Mouse (Mus musculus): ENCODE measurements around the gene Fam213b.

The Fam213b gene

GRCm38 (mm10) chr4:154926969-154927898, 28.3 kb upstream of the Fam213b start:
- in situ Hi-C loops (cut with MboI, MseI): loop anchor here in 1 of 2 experiments (25.0 kb wide), 1 partner anchor 1490 kb away; no protein-coding TSS in a partner anchor

DNA sequence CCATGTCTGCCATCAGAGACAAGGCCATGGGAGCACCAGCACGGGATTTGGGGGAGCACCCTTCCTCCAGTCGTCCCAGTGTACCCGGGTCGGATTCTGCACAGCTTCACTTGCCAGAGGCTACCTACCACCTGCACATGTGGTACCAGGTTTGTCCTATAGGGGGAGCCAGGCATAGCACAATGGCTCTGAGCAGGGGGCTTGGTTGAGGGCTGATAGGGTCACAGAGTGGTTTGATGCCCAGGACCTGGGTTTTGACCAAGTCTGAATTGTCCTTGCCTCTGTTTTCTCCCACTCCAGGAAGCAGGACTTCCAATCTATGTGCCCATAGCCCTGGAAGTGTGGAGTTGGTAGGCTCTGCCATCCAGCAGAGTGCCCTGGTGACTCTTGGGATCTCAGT, 26.5 kb upstream of the Fam213b start:
- in situ Hi-C loops (cut with MboI, MseI): loop anchor here in 1 of 2 experiments (25.0 kb wide), 1 partner anchor 1488 kb away; no protein-coding TSS in a partner anchor

DNA sequence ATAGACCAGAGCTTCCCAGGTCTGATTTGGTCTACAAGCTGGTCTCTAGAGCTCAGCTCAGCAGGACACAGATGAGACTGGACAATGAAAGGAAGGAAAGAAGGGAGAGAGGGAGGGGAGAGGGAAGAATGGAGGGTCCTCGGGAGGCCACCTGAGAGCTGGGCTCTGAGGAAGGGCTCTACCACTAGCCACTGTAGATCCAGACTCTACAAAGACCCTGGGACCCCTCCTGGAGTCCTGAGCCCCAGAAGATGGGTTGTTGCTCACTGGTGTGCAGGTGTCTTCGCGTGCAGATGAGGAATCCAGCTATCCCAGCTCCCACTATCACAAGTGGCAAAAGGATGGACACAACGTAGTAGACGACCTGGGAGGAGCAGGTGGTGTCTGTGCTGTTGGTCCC, 24.0 kb upstream of the Fam213b start:
- in situ Hi-C loops (cut with MboI, MseI): no loop called here

DNA sequence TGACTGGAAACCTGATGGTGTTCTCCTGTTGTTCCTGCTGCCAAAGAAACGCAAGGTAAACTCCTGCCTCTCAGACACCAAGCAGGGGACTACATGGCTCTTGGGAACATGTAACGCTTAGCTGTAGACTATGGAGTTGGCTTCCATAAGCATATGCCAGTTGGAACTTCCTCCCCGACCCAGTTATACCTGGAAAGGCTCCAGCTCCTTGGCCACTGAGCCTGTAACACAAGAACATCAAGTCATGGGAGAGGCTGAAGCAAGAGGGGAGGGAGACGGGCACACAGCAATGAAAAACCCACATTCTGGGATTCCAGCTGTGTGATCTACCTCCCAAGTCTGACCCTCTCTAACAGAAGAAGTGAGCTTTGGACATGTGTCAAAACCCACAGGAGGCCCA, 23.4 kb upstream of the Fam213b start:
- in situ Hi-C loops (cut with MboI, MseI): no loop called here

DNA sequence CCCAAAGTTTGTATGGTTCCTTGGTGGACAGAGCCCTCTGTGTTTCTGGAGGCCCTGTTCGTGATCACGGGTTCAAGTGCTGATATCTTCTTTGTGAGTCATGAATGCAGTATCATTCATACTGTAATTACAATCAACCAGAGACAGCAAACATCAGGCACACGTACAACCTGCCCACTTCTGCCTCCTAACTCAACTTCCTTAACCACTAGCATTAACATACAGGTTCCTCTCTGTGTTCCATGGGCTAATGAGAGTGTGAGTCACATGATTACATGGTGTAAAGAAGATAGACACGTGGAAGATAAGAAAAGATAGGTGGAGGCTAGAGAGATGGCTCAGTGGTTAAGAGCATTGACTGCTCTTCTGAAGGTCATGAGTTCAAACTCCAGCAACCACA, 17.7 kb upstream of the Fam213b start:
- in situ Hi-C loops (cut with MboI, MseI): no loop called here

DNA sequence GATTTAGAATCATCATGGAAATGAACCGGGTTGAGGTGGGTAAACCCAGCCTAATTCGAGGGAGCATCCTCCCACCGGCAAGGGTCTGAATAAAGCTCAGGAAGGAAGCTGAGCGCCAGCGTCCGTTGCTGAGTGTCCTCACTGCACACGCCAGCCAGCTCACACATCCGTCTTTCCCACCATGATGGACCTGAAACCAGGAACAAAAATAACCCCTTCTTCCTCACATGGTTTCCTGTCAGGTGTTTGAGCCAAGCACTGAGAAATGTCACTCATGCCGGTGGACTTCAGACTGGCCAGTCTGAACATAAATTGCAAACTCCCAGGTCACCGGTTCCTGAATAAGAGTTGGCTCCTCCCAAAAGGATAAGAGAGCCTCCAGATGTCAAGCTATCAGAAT, 16.4 kb upstream of the Fam213b start:
- in situ Hi-C loops (cut with MboI, MseI): no loop called here

- in situ Hi-C loops (cut with MboI, MseI): no loop called here
Measured at GRCm38 (mm10) chr4:154914707-154915106, 15.8 kb upstream of the Fam213b start.

- in situ Hi-C loops (cut with MboI, MseI): no loop called here
Measured at GRCm38 (mm10) chr4:154914252-154914651, 15.3 kb upstream of the Fam213b start.

DNA sequence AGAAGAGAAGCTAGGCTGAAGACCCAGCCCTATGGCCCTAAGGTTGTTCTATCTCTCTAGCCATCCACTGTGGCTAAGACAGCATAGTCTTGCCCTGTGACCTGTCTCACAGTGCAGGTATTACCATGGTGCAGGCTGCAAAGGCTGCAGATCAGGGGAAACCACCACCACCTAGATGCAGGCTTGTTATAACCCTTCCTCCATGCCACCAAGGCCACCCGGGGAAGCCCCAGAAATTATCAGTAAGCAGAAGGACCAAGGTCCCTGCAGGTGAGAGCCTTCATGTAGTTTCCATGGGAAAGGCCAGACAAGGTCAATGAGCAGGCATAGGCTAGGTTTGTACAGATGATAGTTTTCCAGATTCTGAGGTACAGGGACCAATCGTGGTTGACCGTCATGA, 14.9 kb upstream of the Fam213b start:
- in situ Hi-C loops (cut with MboI, MseI): no loop called here

DNA sequence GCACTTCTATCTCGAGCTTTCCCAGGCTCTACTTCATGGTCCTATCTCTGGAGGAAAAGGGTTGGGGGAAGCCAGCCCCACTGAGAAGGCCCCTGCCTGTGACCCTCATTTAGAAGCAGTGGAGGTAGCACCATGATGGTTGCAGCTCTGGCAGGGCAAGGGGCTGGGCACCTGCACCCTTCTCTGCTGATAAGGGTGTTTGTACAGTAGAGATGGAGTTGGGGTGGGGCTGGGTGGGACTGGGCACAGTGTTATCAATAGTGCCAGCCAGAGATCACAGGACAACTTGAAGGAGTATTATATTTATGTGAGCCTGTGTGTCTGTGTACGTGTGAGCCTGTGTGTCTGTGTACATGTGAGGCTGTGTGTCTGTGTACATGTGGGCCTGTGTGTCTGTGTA, 12.7 kb upstream of the Fam213b start:
- in situ Hi-C loops (cut with MboI, MseI): no loop called here

- in situ Hi-C loops (cut with MboI, MseI): no loop called here
Measured at GRCm38 (mm10) chr4:154910606-154911522, 11.9 kb upstream of the Fam213b start.

DNA sequence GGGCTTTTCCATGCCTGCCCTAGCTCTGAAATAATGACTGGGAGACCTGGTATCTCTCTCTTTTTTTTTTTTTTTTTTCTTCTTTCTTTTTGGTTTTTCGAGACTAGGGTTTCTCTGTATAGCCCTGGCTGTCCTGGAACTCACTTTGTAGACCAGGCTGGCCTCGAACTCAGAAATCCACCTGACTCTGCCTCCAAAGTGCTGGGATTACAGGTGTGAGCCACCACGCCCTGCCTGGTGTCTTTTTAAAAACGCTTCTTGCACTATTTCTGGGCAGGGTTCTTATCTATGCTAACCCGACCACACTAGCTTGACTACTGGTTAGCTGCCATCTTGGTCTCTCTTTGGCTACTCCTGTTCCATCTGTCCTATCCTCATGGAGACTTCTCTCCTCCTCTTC, 9.6 kb upstream of the Fam213b start:
- in situ Hi-C loops (cut with MboI, MseI): no loop called here

- in situ Hi-C loops (cut with MboI, MseI): no loop called here
Measured at GRCm38 (mm10) chr4:154907833-154908232, 8.9 kb upstream of the Fam213b start.

- in situ Hi-C loops (cut with MboI, MseI): no loop called here
Measured at GRCm38 (mm10) chr4:154904185-154905071, 5.5 kb upstream of the Fam213b start.

DNA sequence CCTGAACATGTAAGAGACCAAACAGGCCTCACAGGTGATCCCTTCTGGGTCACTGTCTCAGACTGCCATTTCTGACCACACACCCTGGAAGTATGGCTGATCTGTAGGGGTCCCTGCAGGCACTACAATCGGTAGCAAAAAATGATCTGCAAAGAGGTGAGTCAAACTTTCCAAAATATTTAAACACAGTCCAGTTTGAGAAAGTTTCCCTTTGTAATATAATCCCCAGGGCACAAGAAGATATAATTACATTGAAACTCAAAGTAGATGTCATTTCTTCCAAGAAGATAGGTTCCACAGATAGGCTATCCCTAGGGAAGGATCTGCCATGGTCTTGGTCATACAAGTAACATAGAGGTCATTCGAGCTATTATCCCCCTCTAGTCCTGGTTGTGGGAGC, 3.4 kb upstream of the Fam213b start:
- in situ Hi-C loops (cut with MboI, MseI): no loop called here

DNA sequence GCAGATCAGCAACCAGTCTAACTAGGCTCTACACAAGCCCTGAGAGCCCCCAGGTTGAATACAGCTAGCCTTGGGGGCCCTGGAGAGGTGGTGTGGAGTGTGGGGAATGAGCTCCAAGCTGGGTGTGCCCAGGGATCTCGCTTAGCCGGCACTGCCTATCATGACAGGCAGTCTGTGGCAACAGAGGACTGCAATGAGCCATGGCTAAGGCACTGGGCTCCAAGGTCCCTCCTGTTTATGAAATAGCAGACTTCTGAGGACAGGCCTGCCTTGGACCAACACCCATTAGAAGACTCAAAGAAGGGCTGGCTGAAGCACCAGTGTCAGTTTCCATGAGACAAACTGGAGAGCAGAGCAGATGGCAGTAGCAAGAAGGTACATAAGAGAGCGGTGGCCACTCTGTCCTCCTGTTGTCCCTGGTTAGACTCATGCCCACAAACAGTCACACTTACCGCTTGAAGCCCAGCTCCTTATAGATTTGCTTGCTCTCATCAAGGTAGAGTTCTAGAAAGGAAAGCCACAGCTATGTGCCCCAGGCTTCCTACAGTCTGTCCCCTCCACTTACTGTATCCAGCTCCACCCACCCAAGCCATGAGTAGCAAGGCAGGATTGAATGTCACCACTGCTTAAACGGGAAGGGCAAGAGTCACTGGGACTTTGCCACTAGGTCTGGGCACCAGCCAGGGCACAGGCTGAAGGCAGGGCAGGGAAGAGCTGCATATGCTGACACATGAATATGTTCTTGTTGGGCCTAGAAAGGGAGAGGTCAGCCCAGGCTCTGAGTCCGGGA, 1.1 kb downstream of the Fam213b start:
- in situ Hi-C loops (cut with MboI, MseI): no loop called here

DNA sequence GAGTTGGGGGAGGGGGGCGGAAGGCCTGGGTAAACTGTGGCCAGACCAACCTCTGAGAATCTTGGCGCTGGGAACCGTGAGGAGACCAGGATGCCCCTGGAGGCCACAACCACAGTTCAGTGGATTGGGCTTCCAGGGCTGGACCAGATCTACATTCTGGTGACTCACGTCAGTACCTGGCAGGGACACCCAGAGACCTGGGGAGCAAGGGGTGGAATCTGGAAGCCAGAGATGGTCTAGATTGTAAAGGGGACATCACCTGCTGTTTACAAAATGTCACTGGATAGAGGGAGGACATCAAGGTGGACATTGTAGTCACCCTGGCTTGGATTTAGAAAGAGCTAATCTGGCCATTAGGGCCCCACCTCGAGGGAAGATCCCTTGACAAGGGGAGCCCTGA, 3.4 kb downstream of the Fam213b start:
- in situ Hi-C loops (cut with MboI, MseI): no loop called here

- in situ Hi-C loops (cut with MboI, MseI): no loop called here
Measured at GRCm38 (mm10) chr4:154890887-154891286, 8.0 kb downstream of the Fam213b start.

DNA sequence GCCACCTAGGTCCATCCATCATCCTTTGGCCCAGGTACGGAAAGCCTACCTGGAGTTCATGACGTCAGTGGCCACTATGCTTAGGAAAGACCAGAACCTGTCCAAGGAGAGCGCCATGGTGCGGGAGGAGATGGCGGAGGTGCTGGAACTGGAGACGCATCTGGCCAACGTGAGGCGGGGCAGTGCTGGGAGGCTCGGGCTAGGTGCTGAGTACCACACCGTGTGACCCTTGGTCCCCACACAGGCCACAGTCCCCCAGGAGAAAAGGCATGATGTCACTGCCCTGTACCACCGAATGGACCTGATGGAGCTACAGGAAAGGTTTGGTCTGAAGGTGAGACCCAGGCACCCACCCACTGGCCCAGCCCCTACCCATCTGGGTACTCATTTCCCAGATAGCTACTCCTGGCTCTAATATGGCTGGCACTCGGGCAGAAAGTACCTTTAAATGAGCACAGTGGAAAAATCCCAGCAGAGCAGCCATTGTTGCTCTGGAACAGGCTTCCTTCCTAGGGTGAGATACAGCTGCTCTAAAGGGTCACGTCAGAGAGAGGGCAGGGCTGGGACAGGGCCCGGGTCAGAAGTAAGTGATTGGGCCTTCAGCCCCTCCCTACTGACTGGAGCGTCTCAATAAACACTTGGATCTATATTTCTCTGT, 11.2 kb downstream of the Fam213b start:
- in situ Hi-C loops (cut with MboI, MseI): no loop called here

Data from T-helper 17 cell (primary cell).